Mouse (Mus musculus) lung, postnatal 0 days (tissue): ENCODE measurements around the gene Tmem251. TPM values are rescaled to one million over a fixed set of nuclear protein-coding genes. Genes with fewer than 3 reads are reported as not detected.
A peak's percentile ranks its signal among the peaks of the same experiment; 100 is the strongest.

Source experiments
- ATAC-seq: fragments of 200-750 bp; cut with Nextera tagmentation; 2 replicates; pipeline ENCODE4 v1.8.0; 2017; ENCODE audit warnings: moderate library complexity
- DNase-seq: peaks from one replicate; pipeline ENCODE4 v3.0.0-alpha.2; 2016; ENCODE audit warnings: low spot score
- H3K27ac ChIP-seq: fragments of 300-500 bp; sonication (generic); 2 replicates; pipeline ENCODE4 v1.5.1; 2014; ENCODE audit warnings: antibody characterized with exemption, mild to moderate bottlenecking, low read length, mixed read lengths
- H3K27me3 ChIP-seq: fragments of 300-500 bp; sonication (generic); replicated peaks from 2 replicates; pipeline ENCODE4 v1.6.1; 2014; ENCODE audit warnings: low read length, mixed read lengths; ENCODE audit not compliant: insufficient read depth
- H3K36me3 ChIP-seq: fragments of 300-500 bp; sonication (generic); 2 replicates; pipeline ENCODE4 v1.6.1; 2014; ENCODE audit warnings: low read length, mixed read lengths; ENCODE audit not compliant: insufficient read depth
- H3K4me1 ChIP-seq: fragments of 300-500 bp; sonication (generic); 2 replicates; pipeline ENCODE4 v1.6.1; 2014; ENCODE audit warnings: antibody characterized with exemption, low read depth, low read length, mixed read lengths; ENCODE audit not compliant: insufficient read depth
- H3K4me2 ChIP-seq: fragments of 300-500 bp; sonication (generic); replicated peaks from 2 replicates; pipeline ENCODE4 v1.6.1; 2014; ENCODE audit warnings: low read depth, mild to moderate bottlenecking, low read length, moderate library complexity, mixed read lengths
- H3K4me3 ChIP-seq: fragments of 300-500 bp; sonication (generic); 2 replicates; pipeline ENCODE4 v1.5.1; 2014; ENCODE audit warnings: low read depth, low read length
- H3K9ac ChIP-seq: fragments of 300-500 bp; sonication (generic); replicated peaks from 2 replicates; pipeline ENCODE4 v1.6.1; 2014; ENCODE audit warnings: low read depth, mild to moderate bottlenecking
- H3K9me3 ChIP-seq: fragments of 300-500 bp; sonication (generic); 2 replicates; pipeline ENCODE4 v1.6.1; 2016; ENCODE audit warnings: low read length, mixed read lengths
- CTCF ChIP-seq: IDR thresholded peaks from 2 replicates; pipeline ENCODE4 v1.5.1; 2016; ENCODE audit warnings: antibody characterized with exemption, mild to moderate bottlenecking
- EP300 ChIP-seq: IDR thresholded peaks from 2 replicates; pipeline ENCODE4 v1.6.1; 2016; ENCODE audit warnings: antibody characterized with exemption, mild to moderate bottlenecking, control low read depth
- WGBS: fragments of 180-500 bp; shearing (Covaris S2); extraction: QIAGEN DNeasy Blood & Tissue Kit; methylation state at CpG from one replicate; pipeline ENCODE4 v1.1.7; 2014; 5-methylcytosine and 5-hydroxymethylcytosine counted together
- polyA plus RNA-seq: library from polyadenylated mRNA; unstranded; fragments of >200 nt; fragmentation: Nextera tagmentation; extraction: Ambion mirVana; gene quantifications from 2 replicates; pipeline ENCODE4 v1.2.1, GENCODE M21; 2015

Tmem251 gene
- polyA plus RNA-seq: 9.9 and 12.5 TPM in 2 replicates

GRCm38 (mm10) chr12:102743589-102744574 is at the start of gene Tmem251, which contains the start of gene Moap1:
Gene Tmem251, plus strand, starts transcription at chr12:102743762.
Gene Moap1, minus strand, starts transcription at chr12:102743661.
- H3K27ac ChIP-seq: peak within 1 kb of the TSS; percentile 94
- peak within 1 kb of the TSS; percentile 73 for H3K9ac ChIP-seq
- peak within 1 kb of the TSS; percentile 92 for H3K4me2 ChIP-seq
- no peaks in the 10 kb centered on the region for H3K9me3 ChIP-seq
- no peaks in the 10 kb centered on the region for H3K27me3 ChIP-seq
- H3K4me1 ChIP-seq: peaks cover 5% of the 10 kb centered on the region; the same call in 1 of the 2 replicates
- no peak for TF ChIP-seq CTCF
- no peak for TF ChIP-seq EP300
- under 1% methylated on average over 62 of the region's 63 CpGs for WGBS
- DNase-seq (peak; percentile 96), ATAC-seq (peak; percentile 99)
- H3K4me3 ChIP-seq: peak within 1 kb of the TSS; percentile 74
- no peaks in the 10 kb centered on the region for H3K36me3 ChIP-seq

GRCm38 (mm10) chr12:102695369-102696239 is 48.0 kb upstream of the Tmem251 start:
- H3K36me3 ChIP-seq: no peaks in the 10 kb centered on the region

GRCm38 (mm10) chr12:102696635-102697354 is 46.8 kb upstream of the Tmem251 start:
- DNase-seq (no peak), ATAC-seq (no peak)
- Histone ChIP-seq H3K4me1 (no peaks in the 10 kb centered on the region), H3K27ac (no peak overlapping the region), H3K4me3 (no peak overlapping the region), H3K9ac (no peak overlapping the region), H3K4me2 (no peak overlapping the region), H3K27me3 (no peaks in the 10 kb centered on the region), H3K36me3 (no peaks in the 10 kb centered on the region), H3K9me3 (no peaks in the 10 kb centered on the region)
- TF ChIP-seq EP300 (no peak), CTCF (no peak)
- 72% methylated on average over 14 of the region's 14 CpGs for WGBS

More at GRCm38 (mm10) chr12:102695369-102696239, 48.0 kb upstream of the Tmem251 start:
- no peaks in the 10 kb centered on the region for H3K4me1 ChIP-seq
- DNase-seq (no peak), ATAC-seq (no peak)
- no peaks in the 10 kb centered on the region for H3K27me3 ChIP-seq
- WGBS: 69% methylated on average over 18 of the region's 18 CpGs
- no peak overlapping the region for H3K27ac ChIP-seq
- H3K4me3 ChIP-seq: no peak overlapping the region
- no peak overlapping the region for H3K4me2 ChIP-seq
- no peak for TF ChIP-seq CTCF
- TF ChIP-seq EP300: no peak
- H3K9ac ChIP-seq: no peak overlapping the region
- H3K9me3 ChIP-seq: no peaks in the 10 kb centered on the region

- Histone ChIP-seq H3K27ac (no peak overlapping the region), H3K36me3 (no peaks in the 10 kb centered on the region), H3K27me3 (no peaks in the 10 kb centered on the region), H3K9ac (no peak overlapping the region), H3K4me1 (0 out of 2 replicates have a peak, but pooled peaks cover 4% of the 10 kb centered on the region), H3K4me3 (no peak overlapping the region), H3K9me3 (no peaks in the 10 kb centered on the region), H3K4me2 (no peak overlapping the region)
- no peak for DNase-seq
- whole genome bisulfite sequencing: 62% methylated on average over 7 of the region's 7 CpGs
- no peak for ATAC-seq
- no peak for TF ChIP-seq CTCF
- TF ChIP-seq EP300: no peak
Measured at GRCm38 (mm10) chr12:102697381-102697780, 46.2 kb upstream of the Tmem251 start.

- no peaks in the 10 kb centered on the region for H3K9me3 ChIP-seq
- H3K4me1 ChIP-seq: peaks cover 12% of the 10 kb centered on the region; the same call in 1 of the 2 replicates
- no peak overlapping the region for H3K4me2 ChIP-seq
- TF ChIP-seq EP300 (no peak), CTCF (no peak)
- peak; percentile 33; the same call in 1 of the 2 replicates for ATAC-seq
- no peak overlapping the region for H3K27ac ChIP-seq
- no peaks in the 10 kb centered on the region for H3K36me3 ChIP-seq
- WGBS: 60% methylated on average over 1 of the region's 1 CpGs
- H3K4me3 ChIP-seq: no peak overlapping the region
- H3K27me3 ChIP-seq: no peaks in the 10 kb centered on the region
- H3K9ac ChIP-seq: no peak overlapping the region
- DNase-seq: no peak
Measured at GRCm38 (mm10) chr12:102698089-102698684, 45.4 kb upstream of the Tmem251 start.
